Mouse (Mus musculus) lung, postnatal 25 days (tissue): ENCODE measurements around the gene Ddit4.

Experiments used
- DNase-seq: peaks from one replicate; pipeline ENCODE4 v3.0.0; 2022; ENCODE audit warnings: low spot score

Ddit4 gene

DNA sequence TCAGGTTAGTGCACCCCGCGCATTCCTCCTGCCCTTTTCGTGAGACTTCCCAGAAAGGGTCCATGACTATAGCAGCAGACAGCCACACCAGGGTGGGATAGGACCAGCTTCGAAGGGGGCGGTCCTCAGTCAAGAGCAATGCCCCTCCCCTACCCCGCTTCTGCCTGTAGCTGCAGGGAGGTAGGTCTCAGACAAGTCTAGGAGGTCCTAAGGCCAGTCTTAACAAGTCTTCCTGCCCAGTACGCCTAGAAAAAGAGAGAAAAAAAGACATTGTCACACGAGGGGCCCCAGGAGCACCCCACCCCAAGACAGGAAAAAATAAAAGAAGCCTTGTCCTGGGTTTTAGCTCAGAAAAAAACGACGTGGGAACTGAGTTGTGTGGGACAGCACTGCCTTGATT lies 35.0 kb downstream of the Ddit4 start:
- peak; percentile 53 for DNase-seq

DNA sequence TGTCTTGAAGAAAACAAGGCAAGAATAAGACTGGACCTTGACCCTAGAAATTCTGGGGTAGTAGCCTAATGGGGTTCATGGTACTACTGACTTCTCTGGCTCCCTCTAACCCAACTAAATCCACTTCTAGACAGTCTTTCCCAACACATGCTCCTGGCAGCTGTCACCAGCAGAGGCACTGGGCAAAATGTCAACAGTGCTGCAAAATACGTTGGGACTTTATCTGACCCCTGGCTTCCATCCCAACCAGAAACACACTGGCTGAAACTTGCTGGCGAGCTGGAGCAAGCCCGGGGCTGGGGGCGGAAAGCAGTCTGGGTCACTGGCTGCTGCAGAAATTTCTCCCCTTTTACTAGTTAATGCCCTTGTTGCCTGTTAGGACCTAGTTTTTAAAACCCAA lies 35.5 kb downstream of the Ddit4 start:
- DNase-seq = peak; percentile 88

DNA sequence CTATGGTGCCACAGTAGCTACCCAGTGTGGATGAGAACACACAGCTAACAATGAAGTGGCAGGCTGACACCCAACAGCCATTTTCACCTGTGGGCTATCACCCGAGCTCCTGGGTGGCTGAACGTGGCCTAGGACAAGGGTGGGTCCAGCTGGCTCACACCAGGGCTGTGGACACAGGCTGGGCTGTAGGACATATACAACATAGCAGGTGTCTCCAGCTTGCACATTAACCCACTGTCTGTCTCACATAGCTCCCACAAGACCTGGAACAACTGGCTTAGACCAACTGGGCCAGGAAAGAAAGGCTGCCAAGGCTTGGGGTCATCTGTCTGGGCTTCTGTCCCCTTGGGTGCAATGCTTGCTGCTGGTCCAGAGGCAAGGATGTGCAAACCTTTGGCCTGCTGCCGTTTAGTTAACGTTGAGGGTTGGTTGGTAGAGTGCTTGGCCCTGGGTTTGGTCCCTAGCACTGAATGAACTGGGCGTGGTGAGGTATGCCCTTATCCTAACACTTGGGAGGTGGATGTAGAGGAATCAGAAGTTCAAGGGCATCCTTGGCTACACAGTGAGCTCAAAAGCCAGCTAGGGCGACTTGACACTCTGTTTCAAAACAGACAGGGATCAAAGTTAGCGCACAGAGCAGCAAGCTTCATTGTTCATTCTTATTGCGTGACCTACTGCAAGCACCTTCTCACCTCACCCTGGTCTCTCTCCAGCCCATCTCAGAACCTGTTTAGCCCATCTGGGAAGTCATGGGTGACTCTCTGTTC lies 36.3 kb downstream of the Ddit4 start:
- DNase-seq = no peak

DNA sequence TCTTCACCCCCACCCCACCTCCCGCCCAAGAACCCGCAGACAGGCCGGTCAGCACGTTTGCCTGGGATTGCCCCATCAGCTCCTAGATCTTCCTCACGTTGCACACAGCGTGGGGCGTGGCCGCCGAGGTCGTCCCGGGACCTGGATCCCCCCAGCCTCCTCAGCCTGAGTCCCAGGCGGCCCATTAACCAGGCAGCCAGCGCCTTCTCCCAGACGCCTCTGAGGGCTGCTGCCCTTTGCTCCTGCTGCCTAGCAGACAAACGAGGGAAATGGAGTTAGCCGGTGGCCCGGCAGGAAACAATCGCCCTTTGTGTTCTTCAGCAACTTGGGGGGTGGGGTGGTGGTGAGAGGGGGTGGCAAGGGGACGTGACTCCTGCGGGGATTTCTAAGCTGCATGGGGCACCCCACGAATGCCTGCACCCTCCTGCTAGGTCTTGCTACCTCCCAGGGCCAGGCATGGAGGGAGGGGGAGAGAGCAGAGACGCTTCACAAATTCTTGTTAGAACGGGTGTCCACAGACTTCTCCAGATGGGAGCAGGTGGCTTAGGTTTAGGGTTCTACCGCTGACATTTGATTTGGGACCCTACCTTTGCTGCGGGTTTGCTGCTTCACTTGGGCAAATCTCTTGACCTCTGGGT lies 40.0 kb downstream of the Ddit4 start:
- no peak for DNase-seq

DNA sequence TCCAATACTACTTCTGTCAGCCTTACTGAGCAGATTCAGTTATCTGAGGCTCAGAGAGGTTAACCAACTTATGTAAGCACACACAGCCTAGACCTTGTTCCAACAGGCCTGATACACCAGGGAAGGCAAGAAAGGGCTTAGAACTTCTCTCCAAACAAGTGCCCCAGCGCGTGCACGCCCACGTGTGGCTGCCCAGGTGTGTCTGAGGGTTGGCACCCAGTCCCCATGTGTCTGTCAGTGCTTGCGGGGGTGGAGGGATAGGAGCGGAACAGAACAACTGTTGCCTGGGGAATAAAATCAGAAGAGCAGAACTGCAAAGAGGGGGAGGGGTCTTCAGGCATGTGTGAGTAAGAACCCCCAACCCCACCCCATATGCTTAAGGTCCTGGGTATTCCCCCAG lies 40.5 kb downstream of the Ddit4 start:
- DNase-seq = peak; percentile 50

DNA sequence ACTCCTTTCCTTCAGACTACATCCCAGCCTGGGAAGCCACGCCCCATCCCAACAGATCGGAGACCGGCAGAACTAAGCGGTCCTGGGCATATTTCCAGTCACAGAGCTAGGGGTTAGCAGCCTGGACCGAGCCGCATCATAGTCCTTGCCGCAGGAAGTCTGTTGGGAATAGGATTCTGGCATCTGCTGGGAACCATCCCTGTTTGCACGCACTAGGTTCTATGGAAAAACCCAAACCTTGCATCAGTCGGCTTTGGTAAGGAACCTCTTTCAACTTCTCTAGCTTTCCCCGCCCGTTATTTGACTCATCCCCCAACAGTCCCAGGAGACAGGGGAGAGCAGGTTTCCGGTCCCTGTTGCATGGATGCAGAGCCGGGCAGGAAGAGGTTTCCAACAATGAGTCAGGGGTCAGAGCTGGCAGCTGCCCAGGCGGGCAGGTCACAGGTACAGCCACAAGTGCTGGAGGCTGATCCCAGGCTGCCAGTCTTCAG lies 42.2 kb downstream of the Ddit4 start:
- DNase-seq = peak; percentile 48

DNA sequence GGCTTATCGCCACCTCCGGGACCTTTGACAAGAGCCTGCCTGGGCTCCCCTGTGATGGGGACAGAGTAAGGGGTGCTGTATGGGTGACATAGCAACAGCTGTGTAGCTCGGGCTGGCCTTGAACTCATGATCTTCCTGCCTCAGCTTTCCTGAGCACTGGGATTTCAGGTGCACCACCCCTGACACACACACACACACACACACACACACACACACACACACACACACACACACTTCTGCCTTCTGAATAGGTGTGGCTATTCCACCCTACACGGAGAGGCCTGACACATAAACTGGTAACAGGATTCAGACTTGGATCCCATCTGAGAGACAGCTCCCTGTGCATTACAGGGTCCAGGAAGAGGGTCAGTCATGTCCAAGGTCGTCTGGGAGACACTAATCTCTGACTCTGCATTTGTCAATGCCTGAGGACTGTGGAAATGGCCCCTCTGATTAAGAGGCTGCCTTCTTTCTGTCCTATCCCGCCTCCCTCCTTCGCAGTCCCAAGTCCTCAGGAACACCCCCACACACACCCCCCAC lies 42.8 kb downstream of the Ddit4 start:
- no peak for DNase-seq

DNA sequence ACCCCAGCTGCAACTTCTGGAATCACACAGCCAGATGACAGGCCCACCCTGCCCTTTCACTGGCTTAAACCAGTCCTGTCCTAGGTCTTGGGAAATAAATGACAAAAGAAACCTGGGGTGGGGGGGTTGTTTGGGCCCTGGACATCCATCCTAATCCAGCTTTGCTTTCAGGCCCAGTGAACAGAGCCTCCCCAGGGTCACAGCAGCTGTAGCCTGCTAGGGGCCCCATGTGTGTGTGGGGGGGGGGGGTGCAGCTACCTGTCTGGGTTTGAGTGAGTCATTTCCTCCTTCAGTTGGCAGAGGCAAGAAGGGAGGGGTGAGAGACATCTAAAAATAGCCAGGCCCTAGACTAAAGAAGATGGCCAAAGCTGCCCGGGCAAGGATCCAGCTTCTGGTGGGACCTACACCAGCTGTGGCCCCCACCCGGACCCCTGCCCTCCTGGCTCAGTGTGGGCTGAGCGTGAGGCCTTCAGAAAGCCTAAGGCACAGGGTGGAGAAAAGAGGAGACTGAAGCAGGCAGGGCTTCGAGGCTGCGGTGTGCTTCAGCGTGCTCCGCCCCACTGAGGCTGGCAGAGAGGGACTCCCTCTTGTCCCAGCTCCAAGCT lies 43.8 kb downstream of the Ddit4 start:
- DNase-seq = peak; percentile 67

DNA sequence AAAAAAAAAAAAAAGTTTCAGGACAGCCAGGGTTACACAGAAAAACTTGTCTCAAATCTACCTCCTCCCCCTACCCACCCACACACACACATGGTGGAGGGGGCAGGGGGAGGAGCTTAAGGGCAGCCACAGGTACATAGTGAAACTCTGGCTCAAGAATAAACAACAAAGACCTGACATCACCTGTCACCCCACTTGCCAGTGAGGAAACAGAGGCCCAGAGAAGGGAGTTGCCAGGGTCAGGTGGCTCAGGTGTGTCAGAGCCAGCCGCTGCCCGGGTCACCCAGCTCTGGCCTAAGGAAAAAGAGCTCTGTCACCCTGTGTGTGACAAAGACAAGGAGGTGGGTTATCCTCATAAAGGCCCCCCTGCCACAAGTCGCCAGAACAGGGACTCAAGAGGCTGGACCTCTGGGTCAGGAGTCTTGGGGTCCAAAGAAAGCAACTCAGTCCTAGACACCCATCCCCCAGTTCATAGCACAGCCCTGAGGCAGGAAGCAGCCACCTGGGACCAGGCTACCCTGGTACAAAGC lies 44.5 kb downstream of the Ddit4 start:
- peak; percentile 49 for DNase-seq

DNA sequence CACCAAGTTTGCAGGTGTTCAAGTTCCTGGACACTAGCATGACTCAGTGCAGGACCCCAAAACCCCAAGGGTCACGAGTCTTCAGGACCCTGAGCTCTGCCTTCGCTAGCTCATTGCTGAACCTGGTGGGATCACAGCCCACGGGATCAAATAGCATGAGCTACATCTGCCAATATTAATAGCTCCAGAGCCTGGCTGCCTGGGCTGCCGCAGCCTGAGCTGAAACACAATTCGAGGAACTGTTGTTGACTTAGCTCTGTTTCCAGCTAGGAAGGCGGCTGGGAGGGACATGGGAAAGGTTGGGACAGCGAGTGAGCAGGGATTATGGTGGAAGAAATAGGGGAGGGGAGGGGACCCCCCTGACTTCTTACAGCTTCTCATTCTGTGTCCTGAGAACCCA lies 48.5 kb downstream of the Ddit4 start:
- no peak for DNase-seq

DNA sequence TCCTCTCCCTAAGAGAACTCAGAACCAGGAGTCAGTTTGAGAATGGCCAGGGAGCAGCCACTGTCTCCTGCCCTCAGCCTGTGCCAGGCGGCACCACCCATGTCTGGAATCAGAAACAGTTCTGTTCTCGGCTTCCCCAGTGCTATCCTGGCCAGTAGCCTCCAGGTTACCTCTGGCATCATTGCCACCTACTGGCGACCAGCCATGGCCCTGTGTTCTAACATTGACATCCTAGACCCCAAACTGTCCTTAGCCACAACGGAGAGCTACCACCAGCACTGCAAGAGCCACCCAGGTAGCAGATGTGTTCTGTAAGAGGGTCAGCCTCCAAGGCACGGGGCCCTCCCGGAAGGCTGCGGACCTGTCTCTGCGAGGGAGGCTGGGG lies 49.0 kb downstream of the Ddit4 start:
- no peak for DNase-seq

DNA sequence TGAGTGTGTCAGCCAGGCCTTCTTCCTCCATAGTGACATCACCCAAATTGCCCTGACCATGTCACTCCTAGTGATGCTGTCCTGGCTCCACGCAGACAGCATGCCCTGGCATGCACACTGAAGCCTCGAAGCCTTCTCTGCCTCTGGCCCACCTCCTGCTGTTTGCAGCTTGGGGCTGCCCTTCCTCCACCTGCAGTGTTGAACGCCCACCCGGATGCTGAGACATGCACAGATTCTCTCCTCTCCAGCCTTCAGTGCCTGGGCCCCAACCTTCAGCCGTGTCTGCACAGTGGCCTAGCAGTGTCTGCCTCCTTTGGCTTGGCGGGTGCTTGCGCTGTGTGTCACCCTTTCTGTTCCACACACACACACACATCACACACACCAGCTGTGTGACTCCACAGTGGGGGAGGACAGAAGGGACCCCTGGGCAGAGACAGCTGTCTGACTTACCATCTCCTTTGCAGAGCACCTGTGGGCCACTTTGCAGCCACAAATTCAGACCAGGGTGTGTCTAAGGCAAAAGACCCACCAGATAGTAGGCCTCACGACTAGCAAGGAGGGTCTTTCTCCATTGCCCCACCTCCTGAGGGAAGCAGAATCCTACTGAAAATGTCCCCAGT lies 49.5 kb downstream of the Ddit4 start:
- DNase-seq = no peak

DNA sequence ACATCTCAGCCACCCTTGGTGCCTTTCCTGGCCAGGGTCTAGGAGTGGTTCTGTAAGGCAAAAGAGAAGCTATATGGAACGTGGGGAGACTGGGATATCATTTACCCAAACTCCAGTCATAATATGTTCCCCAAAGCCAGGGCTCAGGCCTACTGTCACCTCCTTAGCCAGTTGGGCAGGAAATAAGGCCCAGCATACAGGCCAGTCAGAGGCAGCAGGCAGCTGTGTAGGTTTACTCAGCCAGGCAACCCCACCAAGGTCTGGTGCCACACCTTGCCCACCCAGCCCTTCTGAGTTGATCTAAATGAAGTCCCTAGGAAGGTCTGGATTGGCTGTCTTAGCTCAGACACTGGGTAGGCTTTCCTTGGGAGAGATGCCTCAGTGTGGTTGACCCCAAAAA lies 50.2 kb downstream of the Ddit4 start:
- DNase-seq = no peak

DNA sequence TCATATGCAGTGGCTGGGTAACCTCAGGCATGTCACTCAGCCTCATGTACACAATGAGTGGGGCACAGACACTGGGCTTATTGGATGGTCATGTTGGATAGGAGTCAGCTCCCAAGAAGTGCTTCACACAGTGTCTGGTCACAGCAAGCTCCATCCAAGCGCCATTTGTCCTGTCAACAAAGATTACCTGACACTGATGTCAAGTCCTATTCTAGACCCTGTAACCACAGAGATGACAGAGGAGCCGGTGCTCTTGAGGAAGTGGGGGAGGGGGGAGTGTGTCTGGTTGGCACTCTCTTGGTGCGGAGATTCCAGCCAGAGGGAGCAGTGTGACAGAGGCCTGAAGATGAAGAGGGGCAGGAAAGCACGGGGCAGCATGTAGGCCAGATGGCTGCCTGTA lies 50.7 kb downstream of the Ddit4 start:
- DNase-seq = no peak

DNA sequence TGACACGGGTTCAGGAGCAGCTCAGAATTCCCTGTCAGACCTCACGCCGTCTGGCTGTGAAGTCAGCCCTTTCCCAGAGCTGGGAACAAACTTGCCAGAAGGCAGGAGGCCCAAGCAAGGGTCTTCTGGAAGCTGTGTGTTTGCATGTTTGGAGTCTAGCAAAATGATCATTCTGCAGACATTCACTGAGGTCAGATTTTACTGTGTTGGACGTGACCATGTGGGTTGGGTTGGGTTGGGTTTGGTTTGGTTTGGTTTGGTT lies 51.5 kb downstream of the Ddit4 start:
- DNase-seq = no peak
